Mouse (Mus musculus): ENCODE data around the gene Tmed6. TPM values are rescaled to one million over a fixed set of nuclear protein-coding genes. Genes with fewer than 3 reads are reported as not detected.
A peak's percentile ranks its signal among the peaks of the same experiment; 100 is the strongest.
"Not testable (repeated sequence)": the region's sequence is repeated elsewhere in the genome, so short reads cannot be mapped to it uniquely, and the experiment has no call there.

The Tmed6 gene
- polyA plus RNA-seq, 1 experiment from 2014 or later, result not detected

DNA sequence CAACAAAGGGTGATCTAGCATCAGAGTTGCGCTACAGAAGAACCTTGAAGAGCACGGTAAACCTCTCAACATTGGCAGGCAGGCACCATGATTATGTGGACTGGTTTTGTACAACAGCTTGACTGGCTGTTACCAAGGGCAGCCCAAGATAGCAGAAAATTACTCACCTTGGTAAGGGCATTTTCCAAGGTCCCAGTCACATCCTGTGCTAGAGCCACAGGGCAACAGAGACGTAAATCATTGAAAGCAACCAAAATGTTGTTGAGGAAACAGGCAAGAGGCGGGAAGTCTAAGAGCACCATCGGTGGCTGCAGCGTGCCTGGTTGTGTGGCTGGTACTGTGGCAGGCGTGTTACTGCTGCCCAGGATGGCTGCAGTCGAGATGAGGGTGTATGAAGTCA, 13.4 kb downstream of the Tmed6 start:
- Histone ChIP-seq H3K4me1 (ENCODE audit: control insufficient read depth, insufficient read depth, low read length) (peaks cover 6% of the 10 kb centered on the region; the same call in 1 of the 2 replicates), H3K9me3 (ENCODE audit: control insufficient read depth, low read length) (no peaks in the 10 kb centered on the region), H3K9ac (ENCODE audit: low read depth, low read length) (no peak overlapping the region), H3K27ac (replicated peaks; ENCODE audit: low read depth, low read length) (no peak overlapping the region), H3K4me3 (ENCODE audit: low read depth, low read length) (no peak overlapping the region), H3K36me3 (ENCODE audit: control insufficient read depth, insufficient read depth, low read length) (peaks cover 60% of the 10 kb centered on the region), H3K27me3 (replicated peaks; ENCODE audit: control insufficient read depth, insufficient read depth, low read length) (no peaks in the 10 kb centered on the region), H3K4me2 (ENCODE audit: low read depth, low read length) (no peak overlapping the region)
- 97% methylated on average over 8 of the region's 8 CpGs for WGBS
- no peak for DNase-seq (ENCODE audit: low spot score)
- no peak for ATAC-seq (ENCODE audit: low read depth)

DNA sequence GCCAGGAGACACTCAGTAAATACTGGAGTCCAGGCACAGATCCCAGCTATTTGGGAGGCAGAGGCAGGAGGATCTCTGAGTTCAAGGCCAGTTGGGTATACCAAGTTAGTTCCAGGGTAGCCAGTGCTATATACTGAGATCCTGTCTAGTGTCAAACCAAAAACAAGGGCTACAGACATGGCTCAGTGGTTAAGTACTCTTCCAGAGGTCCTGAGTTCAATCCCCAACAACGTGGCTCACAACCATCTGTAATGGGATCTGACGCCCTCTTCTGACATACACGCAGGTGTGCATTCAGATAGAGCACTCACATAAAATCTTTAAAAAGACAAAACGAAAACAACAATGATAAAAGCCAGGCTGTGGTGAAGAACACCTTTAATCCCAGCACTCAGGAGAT, 16.0 kb downstream of the Tmed6 start:
- Histone ChIP-seq H3K4me1 (ENCODE audit: control insufficient read depth, insufficient read depth, low read length) (no peaks in the 10 kb centered on the region), H3K9ac (ENCODE audit: low read depth, low read length) (no peak overlapping the region), H3K4me3 (ENCODE audit: low read depth, low read length) (peak overlapping the region; percentile 77), H3K27ac (replicated peaks; ENCODE audit: low read depth, low read length) (0 out of 2 replicates have a peak overlapping the region, but pooled peaks have one; percentile 93), H3K4me2 (ENCODE audit: low read depth, low read length) (peak overlapping the region; percentile 86), H3K36me3 (ENCODE audit: control insufficient read depth, insufficient read depth, low read length) (peaks cover 81% of the 10 kb centered on the region), H3K9me3 (ENCODE audit: control insufficient read depth, low read length) (no peaks in the 10 kb centered on the region), H3K27me3 (replicated peaks; ENCODE audit: control insufficient read depth, insufficient read depth, low read length) (no peaks in the 10 kb centered on the region)
- DNase-seq (ENCODE audit: low spot score) (no peak), ATAC-seq (ENCODE audit: low read depth) (no peak)
- WGBS, result 97% methylated on average over 4 of the region's 4 CpGs

DNA sequence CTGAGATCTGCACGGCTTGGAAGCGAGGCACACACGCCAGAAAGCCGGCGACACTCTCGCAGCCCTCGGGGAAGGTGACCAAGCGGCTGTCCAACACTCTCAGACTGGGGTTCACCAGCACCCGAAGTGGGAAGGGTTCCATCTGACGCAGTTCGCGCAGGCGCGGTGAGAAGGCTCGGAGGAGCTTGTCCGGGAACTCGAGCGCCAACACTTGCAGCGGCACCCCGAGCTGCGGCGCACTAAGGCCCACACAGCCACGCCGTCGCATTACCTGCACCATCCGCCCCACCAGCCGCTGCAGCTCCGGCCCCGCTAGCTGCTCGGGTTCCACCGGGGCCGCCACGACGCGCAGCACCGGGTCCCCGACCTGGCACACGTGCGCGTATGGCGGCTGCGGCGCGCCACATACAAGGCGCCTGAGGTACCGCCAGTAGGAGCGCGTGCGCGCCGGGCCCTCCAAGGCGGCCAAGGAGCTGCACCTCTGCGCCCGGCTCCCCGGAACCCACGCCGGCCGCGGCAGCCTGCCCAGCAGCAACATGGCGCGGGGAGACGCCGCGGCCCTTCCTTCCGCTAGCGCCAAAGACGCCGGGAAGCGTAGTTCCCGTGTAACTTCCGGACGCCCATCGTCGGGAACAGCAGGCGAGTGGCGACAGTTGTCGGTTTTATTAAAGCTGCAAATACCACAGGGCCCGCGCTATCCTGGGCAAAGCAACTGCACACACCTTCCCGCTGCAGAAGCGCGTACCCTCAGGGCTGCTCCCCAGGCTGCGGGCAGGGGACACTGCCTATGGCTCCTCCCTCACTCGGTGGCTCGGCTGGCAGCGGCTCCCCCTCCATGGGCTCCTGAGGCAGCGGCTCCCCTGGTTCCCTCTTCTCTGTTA, 17.1 kb downstream of the Tmed6 start, which contains the start of gene Pdf:
TSS of gene Pdf (minus strand) at position 554 of the 881 bp plus-strand sequence.
- DNase-seq (ENCODE audit: low spot score), result peak; percentile 89
- H3K27me3 ChIP-seq (replicated peaks; ENCODE audit: control insufficient read depth, insufficient read depth, low read length), result no peaks in the 10 kb centered on the region
- ATAC-seq (ENCODE audit: low read depth), result peak; percentile 89
- H3K4me2 ChIP-seq (ENCODE audit: low read depth, low read length), result peak within 1 kb of the TSS; percentile 86
- H3K4me3 ChIP-seq (ENCODE audit: low read depth, low read length), result peak within 1 kb of the TSS; percentile 77
- peak within 1 kb of the TSS; percentile 89 for H3K9ac ChIP-seq (ENCODE audit: low read depth, low read length)
- H3K27ac ChIP-seq (replicated peaks; ENCODE audit: low read depth, low read length), result peak within 1 kb of the TSS; percentile 93
- no peaks in the 10 kb centered on the region for H3K9me3 ChIP-seq (ENCODE audit: control insufficient read depth, low read length)
- H3K4me1 ChIP-seq (ENCODE audit: control insufficient read depth, insufficient read depth, low read length), result no peaks in the 10 kb centered on the region
- peaks cover 81% of the 10 kb centered on the region for H3K36me3 ChIP-seq (ENCODE audit: control insufficient read depth, insufficient read depth, low read length)
- 0% methylated on average over 16 of the region's 87 CpGs for WGBS

DNA sequence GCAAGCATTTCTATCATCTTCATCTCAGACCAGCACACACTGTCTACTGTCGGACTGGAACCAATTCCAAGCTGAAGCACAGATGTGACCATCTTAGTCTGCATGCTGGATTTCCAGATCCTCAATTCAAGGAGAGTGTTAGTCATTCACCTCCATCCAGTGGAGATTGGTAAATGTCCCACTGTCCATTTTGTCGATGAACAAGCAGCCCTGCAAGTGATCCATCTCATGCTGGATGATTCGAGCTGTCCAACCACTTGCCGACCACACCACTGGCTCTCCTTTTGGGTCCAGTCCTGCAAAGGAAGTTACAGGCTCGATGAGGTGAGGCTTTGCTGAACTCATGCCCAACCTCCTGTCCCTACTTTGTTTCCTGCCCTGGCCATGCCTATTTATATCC, 18.5 kb downstream of the Tmed6 start:
- ATAC-seq (ENCODE audit: low read depth) (no peak), DNase-seq (ENCODE audit: low spot score) (no peak)
- Histone ChIP-seq H3K4me1 (ENCODE audit: control insufficient read depth, insufficient read depth, low read length) (no peaks in the 10 kb centered on the region), H3K4me3 (ENCODE audit: low read depth, low read length) (0 out of 2 replicates have a peak overlapping the region, but pooled peaks have one; percentile 77), H3K27me3 (replicated peaks; ENCODE audit: control insufficient read depth, insufficient read depth, low read length) (no peaks in the 10 kb centered on the region), H3K9me3 (ENCODE audit: control insufficient read depth, low read length) (no peaks in the 10 kb centered on the region), H3K9ac (ENCODE audit: low read depth, low read length) (no peak overlapping the region), H3K36me3 (ENCODE audit: control insufficient read depth, insufficient read depth, low read length) (peaks cover 82% of the 10 kb centered on the region), H3K4me2 (ENCODE audit: low read depth, low read length) (peak overlapping the region; percentile 86), H3K27ac (replicated peaks; ENCODE audit: low read depth, low read length) (no peak overlapping the region)
- WGBS, result 83% methylated on average over 5 of the region's 5 CpGs

DNA sequence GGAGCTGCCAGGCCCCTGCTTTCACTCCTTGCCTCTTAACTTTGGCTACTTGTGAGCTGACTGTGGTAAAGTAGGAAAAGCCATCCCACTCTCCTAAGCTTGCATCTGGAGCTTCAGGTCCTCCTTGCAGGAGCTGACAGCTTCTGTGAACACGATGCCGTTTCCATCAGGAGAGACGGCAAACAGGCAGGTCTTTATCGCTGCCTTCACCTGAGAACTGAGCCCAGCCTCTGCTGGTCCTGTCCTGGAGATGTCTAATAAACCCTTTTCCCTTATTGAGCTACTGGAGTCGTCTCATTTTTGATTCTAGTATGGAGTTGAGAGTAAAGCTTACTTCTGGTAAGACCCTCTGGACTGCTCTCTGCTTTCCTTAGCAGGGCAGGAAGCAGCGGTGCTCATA, 20.0 kb downstream of the Tmed6 start:
- Histone ChIP-seq H3K27me3 (replicated peaks; ENCODE audit: control insufficient read depth, insufficient read depth, low read length) (no peaks in the 10 kb centered on the region), H3K4me1 (ENCODE audit: control insufficient read depth, insufficient read depth, low read length) (no peaks in the 10 kb centered on the region), H3K4me3 (ENCODE audit: low read depth, low read length) (no peak overlapping the region), H3K27ac (replicated peaks; ENCODE audit: low read depth, low read length) (no peak overlapping the region), H3K36me3 (ENCODE audit: control insufficient read depth, insufficient read depth, low read length) (peaks cover 82% of the 10 kb centered on the region), H3K9me3 (ENCODE audit: control insufficient read depth, low read length) (no peaks in the 10 kb centered on the region), H3K9ac (ENCODE audit: low read depth, low read length) (no peak overlapping the region), H3K4me2 (ENCODE audit: low read depth, low read length) (no peak overlapping the region)
- no peak for DNase-seq (ENCODE audit: low spot score)
- ATAC-seq (ENCODE audit: low read depth), result no peak
- WGBS, result 89% methylated on average over 6 of the region's 6 CpGs

DNA sequence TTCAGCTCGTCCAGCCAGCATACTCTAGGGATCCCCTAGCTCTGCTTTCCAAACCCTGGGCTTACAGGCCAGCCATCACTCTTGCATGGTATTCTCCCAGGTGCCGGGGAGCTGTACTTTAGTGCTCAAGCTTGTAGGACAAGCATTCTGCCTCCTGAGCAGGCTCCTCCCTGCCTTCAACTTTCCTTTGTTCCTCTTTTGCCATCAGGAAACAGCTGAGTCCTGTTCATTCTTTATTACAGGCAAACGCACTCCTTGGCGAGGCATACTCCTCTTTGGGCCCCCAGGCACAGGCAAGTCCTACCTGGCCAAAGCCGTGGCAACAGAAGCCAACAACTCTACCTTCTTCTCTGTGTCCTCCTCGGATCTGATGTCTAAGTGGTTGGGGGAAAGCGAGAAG, 24.8 kb downstream of the Tmed6 start:
- DNase-seq (ENCODE audit: low spot score), result no peak
- H3K4me3 ChIP-seq (ENCODE audit: low read depth, low read length), result no peak overlapping the region
- no peak overlapping the region for H3K9ac ChIP-seq (ENCODE audit: low read depth, low read length)
- H3K4me1 ChIP-seq (ENCODE audit: control insufficient read depth, insufficient read depth, low read length), result no peaks in the 10 kb centered on the region
- H3K27me3 ChIP-seq (replicated peaks; ENCODE audit: control insufficient read depth, insufficient read depth, low read length), result no peaks in the 10 kb centered on the region
- H3K27ac ChIP-seq (replicated peaks; ENCODE audit: low read depth, low read length), result no peak overlapping the region
- no peaks in the 10 kb centered on the region for H3K9me3 ChIP-seq (ENCODE audit: control insufficient read depth, low read length)
- 80% methylated on average over 7 of the region's 7 CpGs for WGBS
- no peak for ATAC-seq (ENCODE audit: low read depth)
- H3K36me3 ChIP-seq (ENCODE audit: control insufficient read depth, insufficient read depth, low read length), result peaks cover 84% of the 10 kb centered on the region
- no peak overlapping the region for H3K4me2 ChIP-seq (ENCODE audit: low read depth, low read length)

DNA sequence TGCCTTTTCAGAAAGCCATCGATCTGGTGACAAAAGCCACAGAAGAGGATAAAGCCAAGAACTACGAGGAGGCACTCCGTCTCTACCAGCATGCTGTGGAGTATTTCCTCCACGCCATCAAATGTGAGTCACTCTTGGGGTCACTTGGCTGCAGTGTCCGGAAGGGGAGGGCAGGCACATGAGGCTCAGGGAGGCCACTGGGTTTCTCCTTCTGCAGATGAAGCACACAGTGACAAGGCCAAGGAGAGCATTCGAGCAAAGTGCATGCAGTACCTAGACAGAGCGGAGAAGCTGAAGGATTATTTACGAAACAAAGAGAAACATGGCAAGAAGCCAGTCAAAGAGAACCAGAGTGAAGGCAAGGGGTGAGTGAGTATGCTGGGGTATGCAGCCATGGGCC, 28.8 kb downstream of the Tmed6 start:
- Histone ChIP-seq H3K27me3 (replicated peaks; ENCODE audit: control insufficient read depth, insufficient read depth, low read length) (no peaks in the 10 kb centered on the region), H3K9ac (ENCODE audit: low read depth, low read length) (no peak overlapping the region), H3K36me3 (ENCODE audit: control insufficient read depth, insufficient read depth, low read length) (peaks cover 44% of the 10 kb centered on the region), H3K9me3 (ENCODE audit: control insufficient read depth, low read length) (no peaks in the 10 kb centered on the region), H3K27ac (replicated peaks; ENCODE audit: low read depth, low read length) (no peak overlapping the region), H3K4me3 (ENCODE audit: low read depth, low read length) (no peak overlapping the region), H3K4me2 (ENCODE audit: low read depth, low read length) (no peak overlapping the region), H3K4me1 (ENCODE audit: control insufficient read depth, insufficient read depth, low read length) (peaks cover 11% of the 10 kb centered on the region)
- 89% methylated on average over 8 of the region's 8 CpGs for WGBS
- ATAC-seq (ENCODE audit: low read depth) (no peak), DNase-seq (ENCODE audit: low spot score) (no peak)

DNA sequence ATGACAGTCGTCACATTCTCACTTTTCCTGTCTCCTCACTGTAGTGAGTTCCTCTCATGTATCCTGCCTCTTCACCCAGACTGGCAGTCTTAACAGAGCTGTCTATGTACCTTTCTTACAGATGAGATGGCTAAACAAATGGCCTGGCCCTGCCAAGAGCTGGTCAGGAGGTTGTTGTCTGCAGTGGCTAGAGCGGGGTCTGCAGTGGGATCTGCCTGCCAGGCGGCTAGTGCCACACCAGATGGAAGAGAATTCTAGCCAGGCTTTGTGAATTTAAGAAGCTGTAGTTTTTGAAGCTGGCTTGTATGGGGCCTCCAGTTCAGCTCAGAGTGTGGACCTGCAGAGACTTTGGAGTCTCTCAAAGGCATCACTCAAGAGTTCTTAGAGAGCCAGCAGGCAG, 29.8 kb downstream of the Tmed6 start:
- peaks cover 11% of the 10 kb centered on the region for H3K4me1 ChIP-seq (ENCODE audit: control insufficient read depth, insufficient read depth, low read length)
- no peak overlapping the region for H3K4me2 ChIP-seq (ENCODE audit: low read depth, low read length)
- no peaks in the 10 kb centered on the region for H3K9me3 ChIP-seq (ENCODE audit: control insufficient read depth, low read length)
- no peak for ATAC-seq (ENCODE audit: low read depth)
- 89% methylated on average over 3 of the region's 3 CpGs for WGBS
- H3K36me3 ChIP-seq (ENCODE audit: control insufficient read depth, insufficient read depth, low read length), result peaks cover 34% of the 10 kb centered on the region
- H3K27me3 ChIP-seq (replicated peaks; ENCODE audit: control insufficient read depth, insufficient read depth, low read length), result no peaks in the 10 kb centered on the region
- DNase-seq (ENCODE audit: low spot score), result no peak
- no peak overlapping the region for H3K9ac ChIP-seq (ENCODE audit: low read depth, low read length)
- H3K27ac ChIP-seq (replicated peaks; ENCODE audit: low read depth, low read length), result no peak overlapping the region
- no peak overlapping the region for H3K4me3 ChIP-seq (ENCODE audit: low read depth, low read length)

DNA sequence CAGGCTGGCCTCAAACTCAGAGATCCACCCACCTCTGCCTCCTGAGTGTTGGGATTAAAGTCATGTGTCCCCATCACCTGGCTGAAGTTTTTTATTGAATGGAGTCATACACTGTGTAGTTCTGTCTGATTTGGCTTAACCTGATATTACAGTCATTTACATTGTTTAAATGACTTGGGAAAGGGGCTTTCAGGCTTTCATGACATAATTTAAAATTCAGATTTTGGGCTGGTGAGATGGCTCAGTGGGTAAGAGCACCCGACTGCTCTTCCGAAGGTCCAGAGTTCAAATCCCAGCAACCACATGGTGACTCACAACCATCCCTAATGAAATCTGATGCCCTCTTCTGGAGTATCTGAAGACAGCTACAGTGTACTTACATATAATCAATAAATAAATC, 31.8 kb downstream of the Tmed6 start:
- DNase-seq (ENCODE audit: low spot score); H3K4me3 ChIP-seq (ENCODE audit: low read depth, low read length); H3K27ac ChIP-seq (replicated peaks; ENCODE audit: low read depth, low read length); ATAC-seq (ENCODE audit: low read depth); H3K4me2 ChIP-seq (ENCODE audit: low read depth, low read length); H3K9me3 ChIP-seq (ENCODE audit: control insufficient read depth, low read length); H3K9ac ChIP-seq (ENCODE audit: low read depth, low read length); H3K27me3 ChIP-seq (replicated peaks; ENCODE audit: control insufficient read depth, insufficient read depth, low read length): not testable (repeated sequence)
- Histone ChIP-seq H3K4me1 (ENCODE audit: control insufficient read depth, insufficient read depth, low read length) (peaks cover 11% of the 10 kb centered on the region), H3K36me3 (ENCODE audit: control insufficient read depth, insufficient read depth, low read length) (peaks cover 14% of the 10 kb centered on the region)
- WGBS, result 87% methylated on average over 2 of the region's 2 CpGs
